Mouse (Mus musculus): Measurements from ENCODE around the gene Aff2.

Gene Aff2

DNA sequence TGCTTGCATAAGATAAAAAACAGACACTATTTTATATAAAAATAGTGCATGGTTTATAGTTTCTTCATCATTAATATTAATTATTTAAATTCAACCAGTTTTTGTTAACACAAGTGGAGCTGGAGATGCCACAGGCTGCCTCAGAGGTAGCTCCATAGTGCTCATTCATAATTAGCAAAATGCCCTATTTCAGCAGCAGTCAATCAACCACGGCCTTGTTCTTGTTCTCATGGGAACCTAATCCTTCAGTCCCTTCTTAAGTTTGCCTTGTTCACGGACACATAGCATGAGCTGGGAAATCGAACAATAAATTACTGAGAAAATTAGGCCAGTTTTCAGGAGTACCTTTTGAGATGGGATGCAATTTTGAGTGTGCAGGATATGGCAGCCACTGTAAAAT, 378.9 kb downstream of the Aff2 start:
- no peak for DNase-seq (ENCODE audit: inconsistent age in 2 of 2, low spot score in 1 of 2)

DNA sequence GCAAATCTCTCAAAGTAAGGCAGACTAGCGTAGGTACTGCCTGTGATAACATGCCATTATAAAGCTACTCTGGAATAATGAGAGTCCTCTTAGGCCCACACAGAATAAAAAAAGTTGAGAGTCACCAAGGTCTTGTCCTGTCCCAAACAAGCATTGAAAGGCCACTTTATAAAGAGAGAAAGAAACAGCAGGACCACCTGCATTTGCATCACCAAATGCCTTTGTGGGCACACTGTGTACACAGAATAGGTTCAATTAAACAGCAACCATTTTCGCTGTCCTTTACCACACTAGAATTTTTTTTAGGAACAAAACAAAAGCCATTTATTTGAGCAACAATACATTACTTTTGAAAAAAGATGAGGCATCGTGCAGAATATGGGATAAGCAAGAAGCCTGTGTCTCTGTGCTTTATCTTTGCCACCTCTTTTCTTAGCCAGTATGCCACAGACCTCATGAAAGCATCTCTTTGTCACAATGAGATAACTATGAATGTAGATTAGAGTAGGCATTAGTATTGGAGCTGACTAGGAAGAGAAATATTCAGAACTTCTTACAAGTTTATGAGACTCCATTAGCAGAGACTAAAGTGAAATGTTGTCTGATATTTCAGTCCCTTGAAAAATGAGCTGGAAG, 385.0 kb downstream of the Aff2 start:
- DNase-seq (ENCODE audit: inconsistent age in 2 of 2, low spot score in 1 of 2), result no peak

DNA sequence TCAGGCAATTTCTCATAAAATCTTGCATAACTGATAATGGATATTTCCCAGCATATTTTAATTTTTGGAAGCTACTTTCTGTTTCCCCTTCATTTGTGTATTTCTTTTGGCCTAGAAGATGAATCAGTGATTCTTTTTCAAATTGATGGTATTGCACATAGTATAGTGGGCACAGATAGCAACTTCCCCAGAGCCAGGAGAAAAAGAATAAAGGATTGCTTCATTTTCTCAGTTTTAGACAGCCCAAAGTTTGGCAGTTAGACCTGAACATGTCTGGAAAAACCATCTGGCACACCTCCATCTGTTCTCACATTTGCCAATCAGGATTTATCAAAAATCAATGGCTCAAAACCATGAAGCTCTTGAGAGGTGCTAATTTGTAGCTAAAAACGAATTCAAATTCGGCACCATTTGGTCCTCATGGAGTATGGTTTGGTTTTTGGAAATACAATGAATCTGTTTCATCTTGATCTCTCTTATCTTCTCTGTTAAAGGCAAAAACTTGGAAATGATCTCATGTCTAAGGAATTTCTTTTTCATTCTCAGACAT, 441.9 kb downstream of the Aff2 start:
- no peak for DNase-seq (ENCODE audit: inconsistent age in 2 of 2, low spot score in 1 of 2)

DNA sequence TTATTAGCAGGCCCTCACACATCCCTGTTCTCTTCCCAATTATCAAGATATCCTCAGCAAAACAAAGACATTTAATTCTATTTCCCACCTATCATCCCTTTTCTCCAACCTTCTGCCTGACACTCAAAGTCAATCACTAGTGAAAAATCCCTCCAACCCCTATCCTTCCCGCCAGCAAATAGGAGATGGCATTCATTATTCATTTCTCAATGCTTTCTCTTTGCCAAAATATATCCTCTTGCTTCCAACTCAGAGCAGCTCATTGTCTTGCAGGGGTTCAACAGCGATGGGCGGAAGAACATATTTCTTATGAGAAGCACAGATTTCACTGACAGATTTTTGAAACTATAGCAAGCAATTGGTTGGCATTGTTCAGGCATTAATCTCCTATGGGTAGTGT, 442.4 kb downstream of the Aff2 start:
- no peak for DNase-seq (ENCODE audit: inconsistent age in 2 of 2, low spot score in 1 of 2)

DNA sequence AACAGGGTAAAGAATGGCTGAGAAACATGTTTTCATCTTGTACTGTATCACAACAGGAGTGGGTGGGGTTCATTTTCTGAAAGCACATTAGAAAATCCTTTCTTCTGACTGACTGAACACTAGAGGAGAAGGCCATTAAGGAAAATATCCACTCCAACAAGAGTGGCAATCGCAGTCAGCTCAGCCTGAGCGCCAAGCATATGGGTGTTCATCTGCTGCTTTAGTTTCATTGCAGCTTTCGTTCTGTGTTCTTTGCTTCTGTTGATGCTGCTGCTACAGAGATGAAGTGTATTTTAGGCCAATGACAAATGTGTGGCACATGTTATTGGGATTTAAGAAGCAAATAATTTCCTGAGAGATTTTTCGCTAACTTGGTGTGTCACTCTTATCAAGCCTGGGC, 451.7 kb downstream of the Aff2 start:
- no peak for DNase-seq (ENCODE audit: inconsistent age in 2 of 2, low spot score in 1 of 2)

DNA sequence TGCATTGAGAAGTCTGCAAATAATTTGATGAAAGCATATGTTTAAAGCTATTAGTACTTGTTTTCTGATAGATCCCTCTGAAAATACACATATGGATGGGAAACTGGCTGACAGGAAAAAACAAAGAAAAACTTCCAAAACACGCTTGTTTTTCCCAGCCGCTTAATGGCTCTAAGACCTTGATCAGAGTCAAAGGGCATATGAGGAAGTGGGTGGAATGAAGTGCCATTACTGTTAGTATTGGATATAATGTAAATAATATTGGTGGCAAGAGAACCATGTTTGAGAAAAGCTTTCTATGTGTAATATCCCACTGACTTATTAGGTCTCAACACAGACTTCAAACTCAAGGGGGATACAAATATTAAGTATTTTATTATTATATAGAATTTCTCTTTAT, 455.0 kb downstream of the Aff2 start:
- no peak for DNase-seq (ENCODE audit: inconsistent age in 2 of 2, low spot score in 1 of 2)

DNA sequence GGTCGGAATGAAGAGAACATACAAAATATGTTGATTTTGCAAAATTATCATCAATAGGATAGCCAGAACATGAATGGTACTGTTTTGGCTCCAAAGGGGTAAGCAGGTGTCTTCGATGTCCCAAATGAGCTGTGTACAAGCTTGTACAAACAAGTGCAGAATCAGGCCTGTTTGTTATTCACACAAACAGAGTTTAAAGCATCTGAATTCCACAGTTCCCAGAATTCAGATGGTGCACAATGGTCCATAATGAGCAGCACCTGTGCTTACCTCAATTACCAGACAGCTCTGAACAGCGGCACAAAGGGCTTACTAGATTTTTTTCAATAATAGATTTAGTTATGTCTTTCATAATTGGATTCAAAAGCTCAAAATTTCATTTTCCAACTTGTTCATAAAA, 457.6 kb downstream of the Aff2 start:
- no peak for DNase-seq (ENCODE audit: inconsistent age in 2 of 2, low spot score in 1 of 2)

DNA sequence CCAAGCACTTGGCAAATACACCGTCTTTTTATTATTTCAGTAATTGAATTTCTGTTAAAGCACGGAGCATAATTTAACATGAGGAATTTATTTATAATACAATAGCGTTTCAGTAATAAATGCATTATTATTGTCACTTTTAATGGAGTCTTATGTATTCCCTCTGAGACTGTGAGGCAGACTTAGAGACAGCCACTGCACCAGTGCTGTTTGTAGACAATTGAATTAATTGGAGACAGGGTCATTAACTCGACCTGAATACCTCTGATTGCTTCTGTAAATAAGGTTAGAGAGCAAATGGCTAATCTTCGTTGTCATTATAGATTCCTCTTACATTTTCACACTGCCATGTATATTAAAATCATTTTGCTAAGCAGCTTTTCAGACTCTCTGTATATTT, 458.1 kb downstream of the Aff2 start:
- no peak for DNase-seq (ENCODE audit: inconsistent age in 2 of 2, low spot score in 1 of 2)

DNA sequence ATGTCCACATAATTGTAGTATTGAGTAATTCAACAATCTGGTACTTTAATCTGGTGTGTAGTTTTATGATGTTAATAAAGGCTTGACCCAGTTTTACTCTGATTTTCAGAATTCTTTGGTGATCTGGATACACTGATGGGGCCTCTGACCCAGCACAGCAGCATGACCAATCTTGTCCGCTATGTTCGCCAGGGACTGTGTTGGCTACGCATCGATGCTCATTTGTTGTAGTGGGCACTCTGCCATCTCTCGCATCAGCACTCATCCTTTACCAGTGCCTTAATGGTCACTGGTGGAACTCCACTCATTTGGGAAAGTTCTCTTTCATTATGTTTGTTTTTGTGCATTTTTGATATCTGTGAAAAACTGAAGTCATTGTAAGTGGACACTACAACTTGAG, 507.5 kb downstream of the Aff2 start:
- DNase-seq (ENCODE audit: inconsistent age in 2 of 2, low spot score in 1 of 2), result no peak

DNA sequence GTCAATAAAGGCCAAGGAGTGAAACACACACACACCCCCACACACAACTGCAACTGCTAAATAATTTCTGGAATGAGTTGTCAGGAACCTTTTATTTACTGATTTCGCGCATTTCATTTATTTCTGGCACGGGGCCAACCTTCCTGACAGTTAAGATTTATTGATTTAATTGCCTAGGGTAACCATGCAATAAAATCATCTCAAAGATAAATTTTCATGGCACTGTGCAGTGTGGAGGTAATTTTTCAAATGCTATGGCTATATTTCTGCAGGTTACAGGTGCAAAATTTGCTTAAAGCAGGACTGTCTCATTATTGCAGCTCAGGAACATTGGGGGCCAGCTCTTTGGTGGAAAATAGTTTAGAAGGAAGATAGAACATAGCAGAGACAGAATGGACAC, 531.6 kb downstream of the Aff2 start:
- no peak for DNase-seq (ENCODE audit: inconsistent age in 2 of 2, low spot score in 1 of 2)
